Mouse (Mus musculus) CH12.LX (cell line): Measurements from ENCODE around the gene Depdc1b.

Experiments used
- CTCF ChIP-seq, 2 experiments: IDR thresholded peaks in 1 of 2; conservative IDR thresholded peaks in 1 of 2; 2 replicates each; pipeline ENCODE4 v1.5.1; 2011 to 2012; ENCODE audit warnings: low read depth in 2 of 2, low read length in 2 of 2, improper control_type of control experiment in 1 of 2, inconsistent platforms in 1 of 2, mild to moderate bottlenecking in 1 of 2, moderate library complexity in 1 of 2
- ELF1 ChIP-seq: IDR thresholded peaks from 2 replicates; pipeline ENCODE4 v1.6.1; 2014; ENCODE audit warnings: low read depth, mild to moderate bottlenecking, inconsistent platforms, low read length, improper control_type of control experiment
- MAFK ChIP-seq: IDR thresholded peaks from 2 replicates; pipeline ENCODE4 v1.6.1; 2011; ENCODE audit warnings: low read length, improper control_type of control experiment; ENCODE audit not compliant: insufficient replicate concordance
- MAX ChIP-seq: IDR thresholded peaks from 2 replicates; pipeline ENCODE4 v1.6.1; 2011; ENCODE audit warnings: low read length, improper control_type of control experiment
- MAZ ChIP-seq: IDR thresholded peaks from 2 replicates; pipeline ENCODE4 v1.6.1; 2012; ENCODE audit warnings: low read depth, mild to moderate bottlenecking, inconsistent platforms, low read length, improper control_type of control experiment, moderate library complexity
- MYC ChIP-seq: IDR thresholded peaks from 2 replicates; pipeline ENCODE4 v1.6.1; 2011; ENCODE audit warnings: low read depth, mild to moderate bottlenecking, improper control_type of control experiment, low read length
- POLR2A ChIP-seq: IDR thresholded peaks from 2 replicates; pipeline ENCODE4 v1.6.1; 2011; ENCODE audit warnings: low read depth, mild to moderate bottlenecking, improper control_type of control experiment, low read length
- POLR2AphosphoS2 ChIP-seq: IDR thresholded peaks from 2 replicates; pipeline ENCODE4 v1.6.1; 2011; ENCODE audit warnings: low read depth, low read length, improper control_type of control experiment
- TBP ChIP-seq: conservative IDR thresholded peaks from 2 replicates; pipeline ENCODE4 v1.6.1; 2011; ENCODE audit warnings: low read depth, low read length, improper control_type of control experiment
- USF1 ChIP-seq: IDR thresholded peaks from 2 replicates; pipeline ENCODE4 v1.6.1; 2014; ENCODE audit warnings: low read depth, mild to moderate bottlenecking, inconsistent platforms, low read length, improper control_type of control experiment
- USF2 ChIP-seq: conservative IDR thresholded peaks from 2 replicates; pipeline ENCODE4 v1.6.1; 2011; ENCODE audit warnings: low read depth, low read length, improper control_type of control experiment

- TF ChIP-seq USF1 (no peak), MAFK (peak; percentile 43; the same call in 1 of the 2 replicates), POLR2A (peak; percentile 21; the same call in 1 of the 2 replicates), MYC (0 out of 2 replicates have a peak, but pooled peaks have one; percentile 24), TBP (no peak), ELF1 (no peak; the same call in 1 of the 2 replicates), CTCF (conservative IDR thresholded peaks at IDR 0.05 in 1 of 2, IDR thresholded peaks at IDR 0.05 in 1 of 2; ENCODE audit: low read depth in 2 of 2, low read length in 2 of 2) (no peak), MAX (peak; percentile 49), USF2 (no peak), MAZ (no peak), POLR2AphosphoS2 (no peak)
Observed at GRCm38 (mm10) chr13:108338076-108338836, 22.1 kb downstream of the Depdc1b start.
